Mouse (Mus musculus) bone marrow, adult 2 months (tissue): ENCODE measurements around the gene Snx14. TPM values are rescaled to one million over a fixed set of nuclear protein-coding genes. Genes with fewer than 3 reads are reported as not detected.

Source experiments
- H3K27ac ChIP-seq: fragments of 200-500 bp; 2 replicates; pipeline ENCODE4 v1.5.1; 2012; ENCODE audit warnings: low read depth, mild to moderate bottlenecking, control low read depth, inconsistent platforms, low read length; ENCODE audit not compliant: control insufficient read depth, poor library complexity, insufficient read depth
- H3K4me1 ChIP-seq: fragments of 200-500 bp; 2 replicates; pipeline ENCODE4 v1.6.1; 2011; ENCODE audit warnings: low read length; ENCODE audit not compliant: control insufficient read depth, insufficient read depth
- H3K4me3 ChIP-seq: fragments of 200-500 bp; replicated peaks from 2 replicates; pipeline ENCODE3; 2011; ENCODE audit warnings: mild to moderate bottlenecking, low read depth, low read length, control low read depth; ENCODE audit not compliant: control insufficient read depth
- CTCF ChIP-seq: fragments of 200-500 bp; IDR thresholded peaks from 2 replicates; pipeline ENCODE4 v1.5.1; 2011; ENCODE audit warnings: low read length, control low read depth; ENCODE audit not compliant: control insufficient read depth, insufficient read depth
- POLR2A ChIP-seq: fragments of 200-500 bp; IDR thresholded peaks from 2 replicates; pipeline ENCODE4 v1.6.1; 2011; ENCODE audit warnings: low read depth, mild to moderate bottlenecking, control low read depth, low read length, borderline replicate concordance; ENCODE audit not compliant: control insufficient read depth
- WGBS: fragments of 180-500 bp; shearing (Covaris S2); methylation state at CpG from one replicate; pipeline ENCODE4 v1.1.7; 2018; 5-methylcytosine and 5-hydroxymethylcytosine counted together
- polyA plus RNA-seq: library from polyadenylated mRNA; stranded (reverse); fragments of >200 nt; gene quantifications from 2 replicates; pipeline ENCODE4 v1.2.4, GENCODE M21; 2011; ENCODE audit warnings: low replicate concordance; ENCODE audit not compliant: missing spikeins, insufficient read depth, insufficient read length

Gene Snx14
- polyA plus RNA-seq, 1 experiment, result 8.9 TPM

DNA sequence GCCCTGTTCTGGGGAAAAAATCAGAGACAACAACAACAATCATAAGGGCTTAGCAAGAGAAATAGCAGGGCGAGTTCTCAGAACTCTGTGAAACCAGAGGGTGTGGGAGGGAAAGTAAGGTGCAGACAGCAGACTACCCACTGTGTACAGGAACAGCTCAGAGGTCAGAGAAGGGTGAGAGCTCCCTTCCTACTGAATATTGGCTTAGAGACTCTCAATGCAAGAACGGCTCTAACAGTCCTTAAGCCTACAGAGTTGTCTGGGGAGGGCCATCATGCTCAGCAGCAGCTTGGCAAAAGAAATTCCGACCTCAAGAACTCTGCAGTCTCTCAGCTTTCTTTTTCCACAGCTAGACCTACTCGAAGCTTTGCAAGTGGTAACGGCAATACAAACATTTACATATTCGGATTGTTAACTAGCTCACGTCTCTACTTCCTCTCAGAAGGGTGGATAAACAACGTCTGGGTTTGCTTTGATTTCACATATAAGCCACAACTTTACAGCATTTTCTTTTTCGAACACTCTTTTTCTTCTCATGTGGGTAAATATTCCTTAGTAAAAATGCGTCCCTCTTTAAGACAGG is 109.5 kb downstream of the Snx14 start:
- no peak overlapping the region for H3K27ac ChIP-seq
- TF ChIP-seq CTCF, result no peak
- 32% methylated on average over 10 of the region's 10 CpGs for WGBS
- no peaks in the 10 kb centered on the region; the same call in 1 of the 2 replicates for H3K4me1 ChIP-seq
- no peak overlapping the region for H3K4me3 ChIP-seq

DNA sequence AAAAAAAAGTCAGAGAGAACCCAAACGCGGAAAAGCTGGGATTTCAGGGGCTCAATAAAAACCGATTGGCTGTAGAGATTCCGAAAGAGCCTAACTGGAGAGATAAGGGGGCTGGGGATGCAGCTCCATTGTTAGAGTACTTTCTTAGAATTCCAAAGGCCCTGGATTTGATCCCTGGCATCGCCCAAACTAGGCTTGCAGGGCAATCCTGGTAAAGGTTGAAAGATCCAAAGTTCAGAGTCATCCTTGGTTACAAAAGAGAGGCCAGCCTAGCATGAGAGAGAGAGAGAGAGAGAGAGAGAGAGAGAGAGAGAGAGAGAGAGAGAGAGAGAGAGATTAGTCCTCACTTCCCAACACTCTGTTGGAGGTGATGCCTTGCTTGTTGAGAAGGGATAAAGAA is 110.1 kb downstream of the Snx14 start:
- 54% methylated on average over 5 of the region's 5 CpGs for WGBS
- Histone ChIP-seq H3K4me1 (no peaks in the 10 kb centered on the region; the same call in 1 of the 2 replicates), H3K4me3 (no peak overlapping the region), H3K27ac (no peak overlapping the region)
- TF ChIP-seq POLR2A (no peak), CTCF (no peak)

DNA sequence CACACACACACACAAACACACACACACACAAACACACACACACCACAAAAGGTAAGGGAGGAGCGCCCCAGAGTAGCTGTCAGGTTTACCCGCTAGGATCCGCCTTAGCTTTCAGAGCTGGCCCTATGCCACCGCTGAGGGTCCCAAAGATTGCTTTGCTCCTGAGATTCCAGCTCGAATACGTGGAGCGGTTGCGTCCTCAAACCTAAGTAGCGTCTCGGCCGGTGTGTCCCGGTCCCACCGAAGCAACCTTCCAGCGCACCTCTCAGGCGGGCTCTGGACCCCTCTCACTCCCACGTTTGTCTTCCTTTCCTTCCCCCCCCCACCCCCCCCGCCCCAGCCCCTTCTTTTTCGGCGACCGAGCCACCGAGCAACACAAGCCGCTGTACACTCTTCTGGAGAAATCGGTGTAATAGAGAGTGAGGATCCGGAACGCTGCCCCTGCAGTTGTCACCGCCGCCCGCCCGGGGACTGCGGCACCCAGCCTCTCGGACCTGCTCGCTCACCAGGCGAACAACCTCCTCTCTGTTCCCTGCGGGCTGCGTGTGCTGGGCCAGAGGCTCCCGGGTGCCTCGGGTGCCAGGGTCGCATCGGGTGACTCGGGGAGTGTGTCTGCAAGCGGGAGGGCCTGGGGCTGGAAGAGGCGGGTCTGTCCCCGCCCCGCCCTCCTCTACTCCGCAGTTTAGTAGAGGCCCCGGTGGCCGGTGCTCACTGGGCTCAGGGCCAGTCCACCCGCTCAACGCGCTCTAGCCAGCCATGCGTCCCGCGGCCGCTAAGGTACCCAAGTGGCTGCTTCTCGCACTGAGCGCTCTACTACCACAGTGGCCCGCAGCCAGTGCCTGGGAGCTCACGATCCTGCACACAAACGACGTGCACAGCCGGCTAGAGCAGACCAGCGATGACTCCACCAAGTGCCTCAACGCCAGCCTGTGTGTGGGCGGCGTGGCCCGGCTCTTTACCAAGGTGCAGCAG is 111.5 kb downstream of the Snx14 start, which contains the start of gene Nt5e:
Nt5e (plus strand) TSS at position 268 of the 972 bp plus-strand sequence.
- TF ChIP-seq POLR2A (0 out of 2 replicates have a peak, but pooled peaks have one; percentile 14), CTCF (no peak)
- H3K27ac ChIP-seq, result peak within 1 kb of the TSS; percentile 58
- peak within 1 kb of the TSS; percentile 66 for H3K4me3 ChIP-seq
- H3K4me1 ChIP-seq, result no peaks in the 10 kb centered on the region; the same call in 1 of the 2 replicates
- 1% methylated on average over 66 of the region's 66 CpGs for WGBS

Other genes with a start within 250 kb of the Snx14 start
- gene Nt5e, start 111.8 kb downstream of the Snx14 start, polyA plus RNA-seq, result 1.8 TPM in 1 of 2 replicates, not detected in the other
- 2.1 TPM in 1 of 2 replicates, not detected in the other for gene Gm20537, start 17.7 kb upstream of the Snx14 start, polyA plus RNA-seq
- gene Syncrip, start 43.6 kb upstream of the Snx14 start, polyA plus RNA-seq, result 80.2 and 101 TPM in 2 replicates
- gene Zfp949, start 109.1 kb upstream of the Snx14 start, polyA plus RNA-seq, result 12.7 and 17.0 TPM in 2 replicates
- not detected in 2 replicates for gene Trim43a, start 141.9 kb upstream of the Snx14 start, polyA plus RNA-seq